Mouse (Mus musculus) embryonic fibroblast, embryonic 13.5 days (primary cell): ENCODE measurements around the gene Acvr1b.

Experiments used
- CTCF ChIP-seq: IDR thresholded peaks from 2 replicates; pipeline ENCODE4 v1.5.1; 2011; ENCODE audit warnings: mild to moderate bottlenecking, control low read depth, low read length, moderate library complexity, borderline replicate concordance; ENCODE audit not compliant: insufficient read depth
- POLR2A ChIP-seq: IDR thresholded peaks from 2 replicates; pipeline ENCODE4 v1.6.1; 2011; ENCODE audit warnings: low read depth, mild to moderate bottlenecking, control low read depth, low read length, moderate library complexity

- no peak for TF ChIP-seq CTCF
- no peak for TF ChIP-seq POLR2A
These were observed 10.8 kb upstream of the Acvr1b start for GRCm38 (mm10) chr15:101163056-101163458.
